Mouse (Mus musculus) CH12.LX (cell line): ENCODE measurements around the gene Nfe2l1. TPM values are rescaled to one million over a fixed set of nuclear protein-coding genes. Genes with fewer than 3 reads are reported as not detected.
A peak's percentile ranks its signal among the peaks of the same experiment; 100 is the strongest.

ENCODE experiments used
- DNase-seq: peaks from one replicate; pipeline ENCODE4 v3.0.0-alpha.2; 2013; ENCODE audit errors: extremely low read depth
- H3K27ac ChIP-seq: 2 replicates; pipeline ENCODE4 v1.5.1; 2012; ENCODE audit warnings: low read depth, mild to moderate bottlenecking, control low read depth, moderate library complexity; ENCODE audit not compliant: insufficient read depth
- H3K27me3 ChIP-seq: replicated peaks from 2 replicates; pipeline ENCODE3; 2012; ENCODE audit warnings: inconsistent platforms
- H3K36me3 ChIP-seq, 2 experiments: replicated peaks in 1 of 2; 2 replicates each; pipeline versions ENCODE3 to v1.6.1; 2012; ENCODE audit warnings: inconsistent platforms in 1 of 2, low read length in 1 of 2, mild to moderate bottlenecking in 1 of 2, mixed read lengths in 1 of 2, moderate library complexity in 1 of 2; ENCODE audit not compliant: control insufficient read depth in 1 of 2, insufficient read depth in 1 of 2
- H3K4me1 ChIP-seq, 2 experiments: 2 replicates each; pipeline ENCODE4 v1.6.1; 2012; ENCODE audit warnings: inconsistent platforms in 1 of 2, moderate library complexity in 1 of 2; ENCODE audit not compliant: insufficient read depth in 2 of 2, control insufficient read depth in 1 of 2
- H3K4me2 ChIP-seq: 2 replicates; pipeline ENCODE4 v1.6.1; 2012; ENCODE audit warnings: low read depth, mild to moderate bottlenecking, control low read depth; ENCODE audit not compliant: poor library complexity, insufficient read depth, severe bottlenecking
- H3K4me3 ChIP-seq, 3 experiments: fragments of 150-350 bp in 1 of 3; sonication (generic) in 1 of 3; replicated peaks in 1 of 3; 2 replicates each; pipeline versions ENCODE3 to v1.5.1; 2011 to 2012; ENCODE audit warnings: low read depth in 2 of 3, low read length in 2 of 3, mild to moderate bottlenecking in 2 of 3, moderate library complexity in 2 of 3, control low read depth in 1 of 3, improper control_type of control experiment in 1 of 3, inconsistent platforms in 1 of 3, mixed read lengths in 1 of 3; ENCODE audit not compliant: poor library complexity in 1 of 3
- H3K79me2 ChIP-seq: replicated peaks from 2 replicates; pipeline ENCODE4 v1.6.1; 2012; ENCODE audit warnings: mild to moderate bottlenecking, moderate library complexity; ENCODE audit not compliant: control insufficient read depth, poor library complexity, insufficient read depth, severe bottlenecking; ENCODE audit errors: extremely low read depth
- H3K9ac ChIP-seq: 2 replicates; pipeline ENCODE4 v1.6.1; 2012; ENCODE audit warnings: low read depth, mild to moderate bottlenecking, control low read depth, moderate library complexity; ENCODE audit not compliant: insufficient read depth
- H3K9me3 ChIP-seq: replicated peaks from 2 replicates; pipeline ENCODE3; 2012; ENCODE audit warnings: low read length, inconsistent platforms, mixed read lengths
- CHD1 ChIP-seq: IDR thresholded peaks from 2 replicates; pipeline ENCODE4 v1.6.1; 2012; ENCODE audit warnings: low read depth, low read length, improper control_type of control experiment, inconsistent platforms
- CHD2 ChIP-seq: IDR thresholded peaks from 2 replicates; pipeline ENCODE4 v1.6.1; 2011; ENCODE audit warnings: low read length, improper control_type of control experiment
- ETS1 ChIP-seq: conservative IDR thresholded peaks from 2 replicates; pipeline ENCODE4 v1.6.1; 2012; ENCODE audit warnings: low read depth, mild to moderate bottlenecking, inconsistent platforms, low read length, improper control_type of control experiment, moderate library complexity
- GABPA ChIP-seq: IDR thresholded peaks from 2 replicates; pipeline ENCODE4 v1.6.1; 2012; ENCODE audit warnings: low read depth, low read length, improper control_type of control experiment, inconsistent platforms; ENCODE audit not compliant: insufficient replicate concordance
- IRF4 ChIP-seq: IDR thresholded peaks from 2 replicates; pipeline ENCODE4 v1.6.1; 2014; ENCODE audit warnings: low read depth, mild to moderate bottlenecking, inconsistent platforms, low read length, improper control_type of control experiment
- JUN ChIP-seq: IDR thresholded peaks from 2 replicates; pipeline ENCODE4 v1.6.1; 2011; ENCODE audit warnings: low read depth, mild to moderate bottlenecking, low read length, improper control_type of control experiment, moderate library complexity; ENCODE audit not compliant: insufficient read depth
- MXI1 ChIP-seq: IDR thresholded peaks from 2 replicates; pipeline ENCODE4 v1.6.1; 2011; ENCODE audit warnings: mild to moderate bottlenecking, low read depth, low read length, improper control_type of control experiment
- PAX5 ChIP-seq: IDR thresholded peaks from 2 replicates; pipeline ENCODE4 v1.6.1; 2012; ENCODE audit warnings: low read length, inconsistent platforms, mixed read lengths
- POLR2AphosphoS2 ChIP-seq: IDR thresholded peaks from 2 replicates; pipeline ENCODE4 v1.6.1; 2011; ENCODE audit warnings: low read depth, low read length, improper control_type of control experiment
- RAD21 ChIP-seq: IDR thresholded peaks from 2 replicates; pipeline ENCODE4 v1.6.1; 2011; ENCODE audit warnings: low read depth, mild to moderate bottlenecking, low read length, improper control_type of control experiment, moderate library complexity
- SIN3A ChIP-seq: IDR thresholded peaks from 2 replicates; pipeline ENCODE4 v1.6.1; 2012; ENCODE audit warnings: low read length, improper control_type of control experiment, inconsistent platforms
- USF2 ChIP-seq: conservative IDR thresholded peaks from 2 replicates; pipeline ENCODE4 v1.6.1; 2011; ENCODE audit warnings: low read depth, low read length, improper control_type of control experiment
- ZKSCAN1 ChIP-seq: IDR thresholded peaks from 2 replicates; pipeline ENCODE4 v1.6.1; 2012; ENCODE audit warnings: low read depth, inconsistent platforms, low read length, improper control_type of control experiment, borderline replicate concordance
- ZMIZ1 ChIP-seq: IDR thresholded peaks from 2 replicates; pipeline ENCODE4 v1.6.1; 2012; ENCODE audit warnings: low read depth, mild to moderate bottlenecking, inconsistent platforms, low read length, improper control_type of control experiment
- ZNF384 ChIP-seq: IDR thresholded peaks from 2 replicates; pipeline ENCODE4 v1.6.1; 2012; ENCODE audit warnings: low read depth, low read length, improper control_type of control experiment, inconsistent platforms
- dilution Hi-C: fragments of 300-500 bp; cut with MboI; formaldehyde crosslinking; loops from 2 replicates; pipeline ENCODE4 v1.14.3; 2020; ENCODE audit warnings: low sequenced_read_pairs; ENCODE audit not compliant: extremely low pct_unique_long_range_greater_than_20kb, extremely low pct_ligation_motif_present
- in situ Hi-C: fragments of 300-500 bp; cut with MboI; formaldehyde crosslinking; loops from 3 replicates; pipeline ENCODE4 v1.14.3; 2019; ENCODE audit warnings: low sequenced_read_pairs, low pct_ligation_motif_present, low pct_unique_long_range_greater_than_20kb, mixed read lengths
- polyA plus RNA-seq: library from polyadenylated mRNA; unstranded; fragments of >175 nt; gene quantifications from 2 replicates; pipeline ENCODE4 v1.2.1, GENCODE M21; 2012; ENCODE audit warnings: low read depth; ENCODE audit not compliant: insufficient read length
- total RNA-seq, 2 experiments: library from RNA; depleted of rRNA; stranded (reverse); fragments of 300-350 nt in 1 of 2; fragments of >200 nt in 1 of 2; gene quantifications; 2 replicates each; pipeline ENCODE4 v1.2.3; 2012 to 2014

Gene Nfe2l1
- total and polyA plus RNA-seq, 3 experiments: 77.7 to 169 (median 145) TPM

- peak overlapping the region; percentile 94 for H3K9ac ChIP-seq
- no peak for DNase-seq
- H3K36me3 ChIP-seq: peaks cover 16 to 32% of the 10 kb centered on the region in 2 experiments
- H3K4me3 ChIP-seq: peak overlapping the region; percentile 78 to 94 (median 79)
- TF ChIP-seq PAX5 (no peak), JUN (no peak), CHD1 (no peak), ZKSCAN1 (no peak), GABPA (no peak), USF2 (no peak), IRF4 (no peak), ZNF384 (no peak), ETS1 (no peak), ZMIZ1 (no peak), RAD21 (no peak)
- H3K27me3 ChIP-seq: no peaks in the 10 kb centered on the region
- H3K9me3 ChIP-seq: no peaks in the 10 kb centered on the region
- peaks cover 50% of the 10 kb centered on the region for H3K79me2 ChIP-seq
- in situ Hi-C loops (no loop called here), dilution Hi-C loops (no loop called here)
- peaks cover 16 to 69% of the 10 kb centered on the region in 2 experiments for H3K4me1 ChIP-seq
- peak overlapping the region; percentile 98; the same call in 1 of the 2 replicates for H3K27ac ChIP-seq
- peak overlapping the region; percentile 77 for H3K4me2 ChIP-seq
Observed at GRCm38 (mm10) chr11:96828881-96829280, 887 bp downstream of the Nfe2l1 start.

GRCm38 (mm10) chr11:96827917-96828316 lies 1.9 kb downstream of the Nfe2l1 start:
- no peaks in the 10 kb centered on the region for H3K27me3 ChIP-seq
- H3K4me2 ChIP-seq: peak overlapping the region; percentile 91
- peak; percentile 35 for TF ChIP-seq SIN3A
- peak; percentile 36; the same call in 1 of the 2 replicates for TF ChIP-seq CHD1
- peak; percentile 30; the same call in 1 of the 2 replicates for TF ChIP-seq MXI1
- peak; percentile 29; the same call in 1 of the 2 replicates for TF ChIP-seq POLR2AphosphoS2
- no peak for TF ChIP-seq CHD2
- peak overlapping the region; percentile 53 to 79 (median 78) for H3K4me3 ChIP-seq
- H3K9ac ChIP-seq: peak overlapping the region; percentile 94
- dilution Hi-C loops (no loop called here), in situ Hi-C loops (no loop called here)
- peaks cover 16 to 32% of the 10 kb centered on the region in 2 experiments for H3K36me3 ChIP-seq
- H3K27ac ChIP-seq: peak overlapping the region; percentile 12; the same call in 1 of the 2 replicates
- H3K4me1 ChIP-seq: peaks cover 13 to 61% of the 10 kb centered on the region in 2 experiments
- H3K9me3 ChIP-seq: no peaks in the 10 kb centered on the region
- no peak for DNase-seq
- peaks cover 53% of the 10 kb centered on the region for H3K79me2 ChIP-seq
